Mouse (Mus musculus) liver, embryonic 13.5 days (tissue): ENCODE data around the gene Zdhhc19. TPM values are rescaled to one million over a fixed set of nuclear protein-coding genes. Genes with fewer than 3 reads are reported as not detected.

ENCODE experiments used
- ATAC-seq: fragments of 200-750 bp; cut with Nextera tagmentation; 2 replicates; pipeline ENCODE4 v1.8.0; 2017; ENCODE audit warnings: low read depth, mild to moderate bottlenecking, moderate number of reproducible peaks, moderate library complexity
- DNase-seq: peaks from one replicate; pipeline ENCODE4 v3.0.0; 2022
- H3K27ac ChIP-seq: fragments of 300-500 bp; sonication (generic); 2 replicates; pipeline ENCODE4 v1.5.1; 2015; ENCODE audit warnings: moderate library complexity, mild to moderate bottlenecking, inconsistent platforms
- H3K27me3 ChIP-seq: fragments of 300-500 bp; sonication (generic); 2 replicates; pipeline ENCODE4 v1.6.1; 2015; ENCODE audit warnings: mild to moderate bottlenecking, inconsistent platforms
- H3K36me3 ChIP-seq: fragments of 300-500 bp; sonication (generic); 2 replicates; pipeline ENCODE4 v1.6.1; 2015; ENCODE audit warnings: mild to moderate bottlenecking, inconsistent platforms
- H3K4me1 ChIP-seq: fragments of 300-500 bp; sonication (generic); replicated peaks from 2 replicates; pipeline ENCODE4 v1.6.1; 2015; ENCODE audit warnings: inconsistent platforms
- H3K4me2 ChIP-seq: fragments of 300-500 bp; sonication (generic); 2 replicates; pipeline ENCODE4 v1.6.1; 2015; ENCODE audit warnings: inconsistent platforms, mild to moderate bottlenecking, moderate library complexity
- H3K4me3 ChIP-seq: fragments of 300-500 bp; sonication (generic); replicated peaks from 2 replicates; pipeline ENCODE4 v1.5.1; 2015; ENCODE audit warnings: mild to moderate bottlenecking, inconsistent platforms
- H3K9ac ChIP-seq: fragments of 300-500 bp; sonication (generic); 2 replicates; pipeline ENCODE4 v1.6.1; 2015; ENCODE audit warnings: mild to moderate bottlenecking, inconsistent platforms
- H3K9me3 ChIP-seq: fragments of 300-500 bp; sonication (generic); replicated peaks from 2 replicates; pipeline ENCODE4 v1.6.1; 2016; ENCODE audit warnings: inconsistent platforms
- WGBS: fragments of 180-500 bp; shearing (Covaris S2); methylation state at CpG from one replicate; pipeline ENCODE4 v1.1.7; 2015; ENCODE audit not compliant: insufficient replicate concordance; 5-methylcytosine and 5-hydroxymethylcytosine counted together
- polyA plus RNA-seq: library from polyadenylated mRNA; unstranded; fragments of >200 nt; fragmentation: Nextera tagmentation; extraction: Ambion mirVana; gene quantifications from 2 replicates; pipeline ENCODE4 v1.2.1, GENCODE M21; 2015

Zdhhc19 gene
- polyA plus RNA-seq, result not detected in 2 replicates

DNA sequence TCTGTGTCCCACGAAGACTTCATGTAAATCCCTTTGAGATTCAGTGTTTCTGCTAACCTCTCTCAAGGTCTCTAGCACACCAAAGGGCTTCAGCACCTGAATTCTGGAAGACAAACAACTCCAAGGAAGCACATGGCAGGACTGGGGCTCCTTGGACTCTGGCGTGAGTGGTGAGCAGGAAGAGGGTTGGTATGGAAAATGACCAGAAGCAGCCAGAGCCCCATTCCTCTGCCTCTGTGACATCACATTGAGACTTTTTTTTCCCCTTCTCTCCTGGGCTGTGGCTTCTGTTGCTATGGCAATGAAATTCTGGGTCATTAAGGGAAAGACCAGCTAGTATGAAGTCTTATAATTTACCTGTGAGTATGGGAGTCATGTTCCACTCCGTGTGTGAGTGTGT, at the start of gene Zdhhc19:
TSS of gene Zdhhc19 (plus strand) at position 301 of the 400 bp plus-strand sequence.
- H3K9ac ChIP-seq, result no peak within 1 kb of the TSS
- no peaks in the 10 kb centered on the region for H3K36me3 ChIP-seq
- DNase-seq (no peak), ATAC-seq (no peak)
- 55% methylated on average over 3 of the region's 3 CpGs for WGBS
- no peak within 1 kb of the TSS for H3K4me3 ChIP-seq
- peaks cover 8% of the 10 kb centered on the region for H3K27me3 ChIP-seq
- peaks cover 11% of the 10 kb centered on the region for H3K4me1 ChIP-seq
- no peak within 1 kb of the TSS for H3K27ac ChIP-seq
- H3K4me2 ChIP-seq, result no peak within 1 kb of the TSS
- no peaks in the 10 kb centered on the region for H3K9me3 ChIP-seq

DNA sequence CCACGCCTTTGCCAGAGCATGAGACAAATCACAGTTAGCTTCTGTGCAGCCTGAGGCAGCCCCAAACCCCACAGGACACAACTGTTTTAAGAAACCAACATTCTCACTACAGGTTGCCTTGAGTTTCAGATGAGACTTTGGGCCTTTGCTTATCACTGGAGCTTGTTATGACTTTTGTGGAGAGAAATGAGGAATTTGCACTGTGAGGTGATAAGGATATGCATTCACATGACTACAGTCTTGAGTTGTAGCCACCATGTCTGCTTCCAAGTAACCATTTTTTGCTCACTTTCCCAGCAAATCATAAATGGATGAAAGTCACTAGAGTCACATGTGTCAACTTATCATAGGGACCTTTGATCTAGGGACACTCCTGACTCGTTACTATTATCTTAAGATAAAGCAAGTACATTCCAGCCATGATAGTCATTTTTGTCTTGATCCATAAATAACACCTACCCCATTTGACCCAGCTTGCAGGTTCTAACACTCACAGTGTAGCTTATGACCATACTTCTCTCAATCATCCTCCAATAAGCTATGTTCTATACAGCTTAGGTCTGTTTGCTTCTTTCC, 49.4 kb upstream of the Zdhhc19 start:
- Histone ChIP-seq H3K27ac (peak overlapping the region; percentile 95; the same call in 1 of the 2 replicates), H3K9ac (no peak overlapping the region), H3K27me3 (no peaks in the 10 kb centered on the region), H3K36me3 (peaks cover 7% of the 10 kb centered on the region), H3K4me1 (peaks cover 85% of the 10 kb centered on the region), H3K4me3 (no peak overlapping the region), H3K9me3 (no peaks in the 10 kb centered on the region), H3K4me2 (no peak overlapping the region)
- DNase-seq (no peak), ATAC-seq (no peak)
- 45% methylated on average over 2 of the region's 2 CpGs for WGBS

DNA sequence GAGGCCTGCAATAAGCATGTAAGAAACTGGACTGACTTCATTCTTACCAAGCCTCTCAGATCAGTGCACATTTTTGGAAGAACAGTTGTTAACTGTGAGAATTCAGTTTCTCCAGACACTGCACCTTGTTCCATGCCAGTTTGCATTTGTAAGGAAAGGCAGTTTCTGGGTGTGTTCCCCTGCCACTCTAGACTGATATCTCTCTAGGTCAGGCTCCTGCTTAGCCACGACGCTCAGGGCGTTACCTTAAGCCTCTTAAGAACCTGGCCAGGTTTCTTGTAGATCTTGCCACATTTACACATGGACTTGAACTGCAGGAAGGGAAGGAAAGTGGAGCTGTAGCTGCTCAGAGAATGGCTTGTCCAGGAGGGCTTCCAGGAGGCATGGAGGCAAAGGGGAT, 46.4 kb upstream of the Zdhhc19 start:
- Histone ChIP-seq H3K36me3 (peaks cover 28% of the 10 kb centered on the region), H3K4me2 (peak overlapping the region; percentile 71), H3K4me1 (peaks cover 83% of the 10 kb centered on the region), H3K27ac (peak overlapping the region; percentile 95), H3K27me3 (no peaks in the 10 kb centered on the region), H3K9ac (peak overlapping the region; percentile 71), H3K9me3 (no peaks in the 10 kb centered on the region), H3K4me3 (peak overlapping the region; percentile 37)
- whole genome bisulfite sequencing, result 23% methylated on average over 3 of the region's 3 CpGs
- ATAC-seq (peak; percentile 98), DNase-seq (peak; percentile 58)

DNA sequence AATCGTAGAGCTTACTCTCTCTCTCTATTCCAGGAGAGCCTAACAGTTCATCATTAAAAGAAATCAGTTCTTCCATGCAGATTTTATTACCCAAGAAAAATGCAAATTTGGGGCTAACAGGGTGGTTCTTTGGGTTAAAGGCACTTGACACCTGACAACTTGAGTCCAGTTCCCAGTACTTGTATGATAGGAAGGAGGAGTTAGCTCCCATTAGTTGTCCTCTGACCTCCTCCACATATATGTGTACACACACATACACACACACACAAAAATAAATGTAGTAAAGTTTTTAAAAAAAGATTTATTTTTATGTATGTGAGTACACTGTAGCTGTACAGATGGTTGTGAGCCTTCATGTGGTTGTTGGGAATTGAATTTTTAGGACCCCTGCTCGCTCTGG, 45.9 kb upstream of the Zdhhc19 start:
- peak overlapping the region; percentile 71 for H3K4me2 ChIP-seq
- peaks cover 83% of the 10 kb centered on the region for H3K4me1 ChIP-seq
- H3K9me3 ChIP-seq, result no peaks in the 10 kb centered on the region
- WGBS, result 75% methylated on average over 2 of the region's 2 CpGs
- H3K9ac ChIP-seq, result peak overlapping the region; percentile 71
- ATAC-seq (peak; percentile 49), DNase-seq (no peak)
- H3K27ac ChIP-seq, result peak overlapping the region; percentile 95
- H3K36me3 ChIP-seq, result peaks cover 32% of the 10 kb centered on the region
- peak overlapping the region; percentile 37 for H3K4me3 ChIP-seq
- no peaks in the 10 kb centered on the region for H3K27me3 ChIP-seq

DNA sequence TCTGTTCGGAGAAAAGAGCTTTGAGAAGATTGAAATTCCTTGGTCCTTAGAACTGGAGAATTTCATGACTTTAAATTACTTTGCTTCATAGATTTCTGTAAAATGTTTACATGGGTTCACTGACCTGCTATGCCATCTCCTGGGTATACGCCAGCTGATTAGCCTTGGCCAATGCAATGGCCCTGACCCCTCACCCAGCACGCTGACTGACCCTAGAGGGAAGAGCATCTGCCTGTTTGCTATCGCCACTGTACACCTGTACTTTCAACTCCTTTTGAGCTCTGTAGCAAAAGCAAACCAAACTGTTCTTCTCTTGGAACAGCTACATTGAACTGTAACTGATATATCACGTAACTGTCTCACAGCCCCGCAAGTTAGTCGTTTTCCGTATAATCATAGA, 43.0 kb upstream of the Zdhhc19 start:
- H3K27me3 ChIP-seq, result no peaks in the 10 kb centered on the region
- 82% methylated on average over 8 of the region's 8 CpGs for WGBS
- peaks cover 79% of the 10 kb centered on the region for H3K4me1 ChIP-seq
- H3K4me2 ChIP-seq, result no peak overlapping the region
- H3K9me3 ChIP-seq, result no peaks in the 10 kb centered on the region
- H3K4me3 ChIP-seq, result no peak overlapping the region
- DNase-seq (no peak), ATAC-seq (no peak)
- H3K27ac ChIP-seq, result peak overlapping the region; percentile 56
- H3K36me3 ChIP-seq, result peaks cover 49% of the 10 kb centered on the region
- no peak overlapping the region for H3K9ac ChIP-seq

DNA sequence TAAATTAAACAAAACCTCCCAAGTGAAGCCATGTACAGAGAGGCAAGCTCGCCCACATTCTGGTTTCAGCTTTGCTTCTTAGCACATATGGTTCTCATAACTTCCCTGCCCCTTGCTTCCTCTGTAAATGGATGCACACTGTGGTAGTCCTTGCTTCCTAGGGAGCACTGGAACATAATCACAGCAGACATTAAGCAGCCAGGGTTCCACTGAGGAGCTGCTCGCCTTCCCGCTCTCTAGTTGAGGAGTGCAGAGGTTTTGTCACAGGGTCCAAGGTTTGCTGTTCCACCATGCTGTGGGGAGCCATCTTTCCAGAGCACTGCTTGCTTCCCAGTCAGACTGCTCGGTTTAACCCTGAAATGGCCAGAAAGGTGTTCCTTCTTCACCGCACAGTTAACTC, 41.4 kb upstream of the Zdhhc19 start:
- peaks cover 62% of the 10 kb centered on the region for H3K36me3 ChIP-seq
- H3K9ac ChIP-seq, result no peak overlapping the region
- no peak overlapping the region for H3K4me2 ChIP-seq
- no peak overlapping the region for H3K4me3 ChIP-seq
- H3K27ac ChIP-seq, result no peak overlapping the region
- ATAC-seq, result no peak
- H3K4me1 ChIP-seq, result peaks cover 66% of the 10 kb centered on the region
- DNase-seq, result no peak
- no peaks in the 10 kb centered on the region for H3K27me3 ChIP-seq
- H3K9me3 ChIP-seq, result no peaks in the 10 kb centered on the region
- 92% methylated on average over 5 of the region's 5 CpGs for WGBS

DNA sequence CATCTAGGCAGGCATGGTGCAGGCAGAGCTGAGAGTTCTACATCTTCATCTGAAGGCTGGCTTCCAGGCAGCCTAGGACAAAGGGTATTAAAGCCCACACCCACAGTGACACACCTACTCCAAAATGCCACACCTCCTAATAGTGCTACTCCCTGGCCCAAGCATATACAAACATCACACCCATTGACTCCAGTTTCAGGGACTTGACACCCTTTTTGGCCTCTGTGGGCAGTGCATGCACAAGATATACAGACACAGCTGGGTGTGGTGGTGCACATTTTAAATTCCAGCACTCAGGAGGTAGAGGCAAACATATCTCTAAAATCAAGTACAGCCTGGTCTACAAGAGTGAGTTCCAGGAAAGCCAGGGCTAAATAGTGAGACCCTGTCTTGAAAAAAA, 40.0 kb upstream of the Zdhhc19 start:
- Histone ChIP-seq H3K4me3 (no peak overlapping the region), H3K4me1 (peaks cover 52% of the 10 kb centered on the region), H3K9me3 (no peaks in the 10 kb centered on the region), H3K9ac (no peak overlapping the region), H3K27me3 (no peaks in the 10 kb centered on the region), H3K4me2 (no peak overlapping the region), H3K27ac (peak overlapping the region; percentile 36; the same call in 1 of the 2 replicates), H3K36me3 (peaks cover 64% of the 10 kb centered on the region)
- DNase-seq (peak; percentile 25), ATAC-seq (peak; percentile 79)

DNA sequence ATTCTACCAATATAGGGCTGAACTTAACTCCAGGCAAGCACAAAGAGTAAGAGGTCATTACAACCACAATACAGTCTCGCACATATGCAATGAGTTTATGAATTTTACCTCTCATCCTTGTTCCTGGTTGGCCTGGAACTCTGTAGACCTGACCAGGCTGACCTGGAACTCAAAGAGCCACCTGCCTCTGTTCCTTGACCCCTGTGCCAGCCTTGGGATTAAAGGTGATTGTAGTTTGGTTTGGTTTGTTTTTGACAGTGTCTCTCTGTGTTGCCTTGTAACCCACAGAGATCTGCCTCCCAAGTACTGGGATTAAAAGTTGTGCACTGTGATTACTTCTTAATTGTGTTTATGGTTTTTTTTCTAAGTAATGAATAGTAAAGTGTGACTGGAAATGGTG, 39.3 kb upstream of the Zdhhc19 start:
- no peak for ATAC-seq
- H3K9me3 ChIP-seq, result no peaks in the 10 kb centered on the region
- H3K4me2 ChIP-seq, result no peak overlapping the region
- H3K4me1 ChIP-seq, result peaks cover 45% of the 10 kb centered on the region
- H3K36me3 ChIP-seq, result peaks cover 64% of the 10 kb centered on the region
- H3K27me3 ChIP-seq, result no peaks in the 10 kb centered on the region
- peak overlapping the region; percentile 51 for H3K27ac ChIP-seq
- DNase-seq, result no peak
- WGBS, result 63% methylated on average over 1 of the region's 1 CpGs
- H3K4me3 ChIP-seq, result no peak overlapping the region
- H3K9ac ChIP-seq, result no peak overlapping the region

DNA sequence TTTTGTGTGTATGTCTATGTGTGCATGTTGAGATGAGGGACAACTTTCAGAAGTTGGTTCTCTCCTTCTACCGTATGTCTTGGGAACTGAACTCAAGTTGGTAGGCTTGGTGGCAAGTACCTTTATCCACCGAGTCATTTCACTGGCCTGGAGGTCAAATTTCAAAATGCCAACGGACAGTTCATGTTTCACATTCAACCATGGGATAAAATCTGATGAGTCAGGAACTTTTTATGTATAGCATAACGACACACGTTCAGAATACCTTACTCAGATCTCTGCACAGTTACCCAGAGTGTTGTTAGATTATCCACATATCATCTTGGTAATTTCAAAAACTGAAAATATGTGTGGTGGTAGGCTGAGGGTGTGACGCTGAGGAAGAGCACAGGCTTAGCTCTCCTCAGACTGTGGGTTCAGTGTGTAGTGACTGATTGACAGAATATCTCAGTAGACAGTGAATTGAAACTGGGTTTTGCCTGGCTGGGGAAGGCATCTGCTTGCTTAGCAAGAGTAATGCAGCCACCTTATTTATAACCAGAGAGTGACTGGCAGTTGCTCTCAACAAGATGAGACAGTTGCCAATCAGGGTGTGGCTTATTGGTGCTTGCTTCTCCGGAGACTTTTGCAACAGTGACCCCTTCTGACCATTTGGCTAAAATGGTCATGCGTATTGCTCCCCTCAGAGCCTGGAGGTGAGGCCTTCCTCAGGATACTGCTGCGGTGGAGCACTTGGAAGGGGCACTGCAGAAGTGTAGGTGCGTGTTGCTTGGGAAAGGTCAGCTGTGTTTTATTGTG, 38.3 kb upstream of the Zdhhc19 start:
- DNase-seq, result peak; percentile 65
- peaks cover 62% of the 10 kb centered on the region for H3K36me3 ChIP-seq

DNA sequence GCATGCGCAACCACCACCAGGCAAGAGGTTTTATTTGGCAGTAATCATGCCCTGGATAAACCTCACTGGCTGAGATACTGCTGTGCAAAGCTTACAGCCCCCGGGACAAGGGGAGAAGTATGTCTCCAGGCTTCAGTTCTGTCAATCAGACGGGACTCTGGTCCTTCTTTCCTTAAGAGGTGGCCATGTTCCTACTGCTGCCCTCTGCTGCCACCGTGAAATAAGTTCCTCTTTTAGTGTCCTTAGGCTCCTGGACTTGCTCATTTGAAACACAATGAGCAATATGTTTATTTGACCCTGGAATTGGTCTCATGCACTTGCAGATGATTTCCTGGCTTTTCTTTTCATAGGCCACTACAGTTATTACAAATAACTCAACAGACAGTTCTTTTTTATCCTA, 35.5 kb upstream of the Zdhhc19 start:
- ATAC-seq (no peak), DNase-seq (no peak)
- Histone ChIP-seq H3K9me3 (no peaks in the 10 kb centered on the region), H3K4me1 (peaks cover 32% of the 10 kb centered on the region), H3K36me3 (peaks cover 63% of the 10 kb centered on the region), H3K27ac (no peak overlapping the region), H3K27me3 (no peaks in the 10 kb centered on the region), H3K4me3 (no peak overlapping the region), H3K4me2 (no peak overlapping the region), H3K9ac (no peak overlapping the region)
- 48% methylated on average over 4 of the region's 4 CpGs for whole genome bisulfite sequencing

More for the DNA sequence above, 38.3 kb upstream of the Zdhhc19 start:
- 53% methylated on average over 10 of the region's 10 CpGs for WGBS
- no peak overlapping the region for H3K9ac ChIP-seq
- no peak overlapping the region for H3K4me3 ChIP-seq
- no peak overlapping the region for H3K4me2 ChIP-seq
- no peaks in the 10 kb centered on the region for H3K27me3 ChIP-seq
- no peaks in the 10 kb centered on the region for H3K9me3 ChIP-seq
- ATAC-seq, result peak; percentile 62
- H3K27ac ChIP-seq, result peak overlapping the region; percentile 48; the same call in 1 of the 2 replicates
- H3K4me1 ChIP-seq, result peaks cover 36% of the 10 kb centered on the region

DNA sequence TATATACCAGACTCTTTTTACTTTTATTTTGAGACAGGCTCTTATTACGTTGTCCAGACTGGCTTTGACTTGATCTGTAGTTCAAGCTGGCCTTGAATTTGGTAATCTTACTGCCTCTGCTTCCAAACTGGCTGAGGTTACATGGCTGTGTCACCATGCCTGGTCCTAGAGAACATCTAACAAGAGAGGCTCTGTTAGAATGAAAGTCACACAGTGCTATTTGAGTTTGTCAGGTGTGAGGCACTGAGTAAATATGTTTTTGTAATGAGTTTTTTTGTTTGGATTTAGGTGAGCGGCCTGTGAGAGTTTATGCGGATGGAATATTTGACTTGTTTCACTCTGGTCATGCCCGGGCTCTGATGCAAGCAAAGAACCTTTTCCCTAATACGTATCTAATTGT, 34.4 kb upstream of the Zdhhc19 start:
- ATAC-seq, result no peak
- H3K9ac ChIP-seq, result no peak overlapping the region
- 93% methylated on average over 5 of the region's 5 CpGs for WGBS
- H3K4me3 ChIP-seq, result no peak overlapping the region
- no peaks in the 10 kb centered on the region for H3K27me3 ChIP-seq
- H3K36me3 ChIP-seq, result peaks cover 64% of the 10 kb centered on the region
- no peak for DNase-seq
- peaks cover 21% of the 10 kb centered on the region for H3K4me1 ChIP-seq
- no peak overlapping the region for H3K27ac ChIP-seq
- H3K9me3 ChIP-seq, result no peaks in the 10 kb centered on the region
- no peak overlapping the region for H3K4me2 ChIP-seq

DNA sequence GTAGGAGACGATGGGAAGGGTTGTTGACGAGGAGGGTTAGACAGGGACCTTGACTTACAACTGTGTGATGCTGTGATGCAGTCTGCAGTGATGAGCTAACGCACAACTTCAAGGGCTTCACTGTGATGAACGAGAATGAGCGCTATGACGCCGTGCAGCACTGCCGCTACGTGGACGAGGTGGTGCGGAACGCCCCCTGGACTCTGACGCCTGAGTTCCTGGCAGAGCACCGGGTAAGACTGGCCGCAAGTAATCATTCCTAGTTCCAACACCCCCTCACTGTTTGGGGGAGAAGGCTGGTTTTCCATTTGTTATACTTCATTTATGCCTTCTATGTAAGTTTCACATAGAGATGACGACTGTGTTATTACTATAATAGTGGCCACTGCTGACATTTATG, 33.1 kb upstream of the Zdhhc19 start:
- ATAC-seq (no peak), DNase-seq (no peak)
- H3K27me3 ChIP-seq, result no peaks in the 10 kb centered on the region
- no peak overlapping the region for H3K27ac ChIP-seq
- H3K9ac ChIP-seq, result no peak overlapping the region
- H3K4me3 ChIP-seq, result no peak overlapping the region
- H3K36me3 ChIP-seq, result peaks cover 71% of the 10 kb centered on the region
- peaks cover 11% of the 10 kb centered on the region for H3K4me1 ChIP-seq
- H3K4me2 ChIP-seq, result no peak overlapping the region
- 90% methylated on average over 16 of the region's 16 CpGs for WGBS
- no peaks in the 10 kb centered on the region for H3K9me3 ChIP-seq
